ENCODE assay signal across 9 mouse cellular contexts in genomic region chr9:70654496-70654895, GRCm38 (mm10). TPM values are rescaled to one million over a fixed set of nuclear protein-coding genes. Genes with fewer than 3 reads are reported as not detected.
DNase-seq lines count a peak whose midpoint lies in the region; ATAC-seq and TF ChIP-seq lines count a peak whose summit lies in the region.
"Had no signal": no experiment of that assay in that cellular context is flagged by ENCODE, and none has a peak within 500 bp of the region (broad histone marks: within the 10 kb centered on the region; RNA-seq: fewer than 3 reads in every experiment).

No protein-coding gene starts in this region.

- no peak for TF ChIP-seq CTCF in CH12.LX (conservative IDR thresholded peaks at IDR 0.05 in 1 of 2, IDR thresholded peaks at IDR 0.05 in 1 of 2; ENCODE audit: low read depth in 2 of 2, low read length in 2 of 2)

- no peaks in the 10 kb centered on the region for H3K27me3 ChIP-seq in forebrain, embryonic 13.5 days
- H3K27me3 ChIP-seq in forebrain, embryonic 10.5 days (ENCODE audit: poor library complexity, severe bottlenecking), result no peaks in the 10 kb centered on the region
- no peaks in the 10 kb centered on the region for H3K27me3 ChIP-seq in CH12.LX (replicated peaks)
- no peaks in the 10 kb centered on the region for H3K27me3 ChIP-seq in forebrain, embryonic 15.5 days

- peak overlapping the region; percentile 40 for H3K4me2 ChIP-seq in forebrain, embryonic 13.5 days
- H3K4me2 ChIP-seq in CH12.LX (ENCODE audit: insufficient read depth, low read depth, poor library complexity, severe bottlenecking), result peak overlapping the region; percentile 37
- peak overlapping the region; percentile 70 for H3K4me2 ChIP-seq in forebrain, embryonic 15.5 days (replicated peaks)

- in situ Hi-C loops in CH12.LX (cut with MboI; ENCODE audit: low pct_ligation_motif_present, low pct_unique_long_range_greater_than_20kb, low sequenced_read_pairs), result no loop called here

- H3K9me3 ChIP-seq in forebrain, embryonic 13.5 days (replicated peaks), result no peaks in the 10 kb centered on the region
- H3K9me3 ChIP-seq in forebrain, embryonic 10.5 days, result no peaks in the 10 kb centered on the region
- no peaks in the 10 kb centered on the region for H3K9me3 ChIP-seq in CH12.LX (replicated peaks; ENCODE audit: low read length)
- H3K9me3 ChIP-seq in forebrain, embryonic 15.5 days, result no peaks in the 10 kb centered on the region

- no peak for TF ChIP-seq RAD21 in CH12.LX (IDR thresholded peaks at IDR 0.05; ENCODE audit: low read depth, low read length)

- DNase-seq in forebrain, embryonic 10.5 days (ENCODE audit: extremely low spot score, low spot score), result no peak
- no peak for DNase-seq in CH12.LX (ENCODE audit: extremely low read depth)
- DNase-seq in spleen, postnatal 14 days (ENCODE audit: low spot score in 2 of 2), result no peak
- no peak for DNase-seq in gastrocnemius, adult 8-10 months (ENCODE audit: low spot score in 2 of 2)
- DNase-seq in B cell, adult 2 months, result no peak

- H3K79me2 ChIP-seq in CH12.LX (replicated peaks; ENCODE audit: control insufficient read depth, extremely low read depth, insufficient read depth, poor library complexity, severe bottlenecking) (peaks cover 10% of the 10 kb centered on the region), macrophage (ENCODE audit: inconsistent target) (peaks cover 69% of the 10 kb centered on the region)

- H3K27ac ChIP-seq in forebrain, embryonic 13.5 days, result no peak overlapping the region
- H3K27ac ChIP-seq in forebrain, embryonic 10.5 days, result no peak overlapping the region
- H3K27ac ChIP-seq in CH12.LX (ENCODE audit: insufficient read depth, low read depth) (no peak overlapping the region), macrophage (peak overlapping the region; percentile 94)
- no peak overlapping the region for H3K27ac ChIP-seq in forebrain, embryonic 15.5 days (replicated peaks)

- no peak for ATAC-seq in forebrain, embryonic 13.5 days
- ATAC-seq in forebrain, embryonic 15.5 days (replicated peaks), result no peak

- no peak overlapping the region for H3K9ac ChIP-seq in forebrain, embryonic 13.5 days
- no peak overlapping the region for H3K9ac ChIP-seq in CH12.LX (ENCODE audit: insufficient read depth, low read depth)
- no peak overlapping the region for H3K9ac ChIP-seq in forebrain, embryonic 15.5 days (replicated peaks)

- no peak for TF ChIP-seq EP300 in CH12.LX (IDR thresholded peaks at IDR 0.05; ENCODE audit: low read length)

- no peak for TF ChIP-seq POLR2A in CH12.LX (IDR thresholded peaks at IDR 0.05; ENCODE audit: low read depth, low read length)

- WGBS in forebrain, embryonic 13.5 days, result 66% methylated on average over 4 of the region's 4 CpGs
- WGBS in forebrain, embryonic 10.5 days, result 79% methylated on average over 4 of the region's 4 CpGs
- 69% methylated on average over 4 of the region's 4 CpGs for WGBS in forebrain, embryonic 15.5 days
- WGBS in macrophage (ENCODE audit: missing documents), result 93% methylated on average over 4 of the region's 4 CpGs

- peak overlapping the region; percentile 12; the same call in 1 of the 2 replicates for H3K4me3 ChIP-seq in forebrain, embryonic 13.5 days
- no peak overlapping the region for H3K4me3 ChIP-seq in forebrain, embryonic 10.5 days
- H3K4me3 ChIP-seq in CH12.LX (replicated peaks in 1 of 3; ENCODE audit: low read depth in 2 of 3, low read length in 2 of 3, poor library complexity in 1 of 3) (peak overlapping the region in 1 of 3 experiments; percentile 9), macrophage (ENCODE audit: inconsistent target) (peak overlapping the region; percentile 82)
- H3K4me3 ChIP-seq in forebrain, embryonic 15.5 days, result peak overlapping the region; percentile 5; the same call in 1 of the 2 replicates

- dilution Hi-C loops in CH12.LX (cut with MboI; ENCODE audit: extremely low pct_ligation_motif_present, extremely low pct_unique_long_range_greater_than_20kb, low sequenced_read_pairs), result no loop called here

- no peaks in the 10 kb centered on the region for H3K36me3 ChIP-seq in forebrain, embryonic 13.5 days (ENCODE audit: poor library complexity, severe bottlenecking)
- no peaks in the 10 kb centered on the region for H3K36me3 ChIP-seq in forebrain, embryonic 10.5 days (replicated peaks)
- peaks cover 0 to 8% of the 10 kb centered on the region in 2 experiments for H3K36me3 ChIP-seq in CH12.LX (replicated peaks in 1 of 2; ENCODE audit: control insufficient read depth in 1 of 2, insufficient read depth in 1 of 2, low read length in 1 of 2)
- H3K36me3 ChIP-seq in forebrain, embryonic 15.5 days, result no peaks in the 10 kb centered on the region
- no peaks in the 10 kb centered on the region for H3K36me3 ChIP-seq in macrophage (ENCODE audit: inconsistent target)

- H3K4me1 ChIP-seq in forebrain, embryonic 13.5 days, result peaks cover 23% of the 10 kb centered on the region
- H3K4me1 ChIP-seq in forebrain, embryonic 10.5 days, result peaks cover 34% of the 10 kb centered on the region
- H3K4me1 ChIP-seq in CH12.LX (ENCODE audit: control insufficient read depth in 1 of 2, insufficient read depth in 2 of 2), result peaks cover 14 to 67% of the 10 kb centered on the region in 2 experiments
- peaks cover 33% of the 10 kb centered on the region for H3K4me1 ChIP-seq in forebrain, embryonic 15.5 days

TF ChIP-seq in CH12.LX, 34 proteins besides CTCF, POLR2A, EP300 and RAD21:
- TF ChIP-seq NELFE (IDR thresholded peaks at IDR 0.05; ENCODE audit: low read depth, low read length) (no peak), ZMIZ1 (IDR thresholded peaks at IDR 0.05; ENCODE audit: low read depth, low read length) (no peak), IRF4 (IDR thresholded peaks at IDR 0.05; ENCODE audit: low read depth, low read length) (no peak), ELF1 (IDR thresholded peaks at IDR 0.05; ENCODE audit: low read depth, low read length) (no peak), PAX5 (IDR thresholded peaks at IDR 0.05; ENCODE audit: low read length) (no peak), KAT2A (IDR thresholded peaks at IDR 0.05; ENCODE audit: insufficient replicate concordance, low read length) (no peak), NRF1 (IDR thresholded peaks at IDR 0.05; ENCODE audit: low read depth, low read length) (no peak), ETS1 (conservative IDR thresholded peaks at IDR 0.05; ENCODE audit: low read depth, low read length) (no peak), UBTF (IDR thresholded peaks at IDR 0.05; ENCODE audit: low read depth, low read length) (no peak), ZC3H11A (IDR thresholded peaks at IDR 0.05; ENCODE audit: low read depth, low read length) (no peak), CHD1 (IDR thresholded peaks at IDR 0.05; ENCODE audit: low read depth, low read length) (no peak), MAFK (IDR thresholded peaks at IDR 0.05; ENCODE audit: insufficient replicate concordance, low read length) (no peak), HCFC1 (IDR thresholded peaks at IDR 0.05; ENCODE audit: low read depth, low read length) (no peak), SIN3A (IDR thresholded peaks at IDR 0.05; ENCODE audit: low read length) (no peak)

RNA-seq across cellular contexts. Expression of gene Gm10642, which starts 1.6 kb away (rescaled TPM):
- 0.11 and 0.15 TPM in 2 replicates for polyA plus RNA-seq in forebrain, embryonic 13.5 days (2015; fragmentation: Nextera tagmentation; extraction: Ambion mirVana)
- 0.30 TPM in 1 of 2 replicates, not detected in the other for polyA plus RNA-seq in forebrain, embryonic 10.5 days (2016; fragmentation: Nextera tagmentation; extraction: Ambion mirVana)
- 1.5 and 2.1 TPM in 2 replicates for total RNA-seq in CH12.LX (2012; rRNA removed)
- total RNA-seq in CH12.LX (2014; rRNA removed), result 0.13 TPM in 1 of 2 replicates, not detected in the other
- not detected in 2 replicates for polyA plus RNA-seq in CH12.LX (2012; ENCODE audit: insufficient read length, low read depth)
- polyA plus RNA-seq in forebrain, embryonic 15.5 days (2015; fragmentation: Nextera tagmentation; extraction: Ambion mirVana), result 0.24 and 0.28 TPM in 2 replicates
- 1 to 10 TPM in 13 of 26 experiments, under 1 TPM in 7, not detected in 6; 0.37 to 7.1 (median 1.4) TPM for total RNA-seq in macrophage (2018; cell fraction: chromatin; rRNA removed)
- total RNA-seq in macrophage (2018; cell fraction: cytosol; rRNA removed), result 1 to 10 TPM in 21 of 26 experiments, under 1 TPM in 5; 0.85 to 3.6 (median 1.5) TPM
- 1 to 10 TPM in 20 of 26 experiments, under 1 TPM in 6; 0.51 to 8.2 (median 1.9) TPM for total RNA-seq in macrophage (2018; cell fraction: nucleus; rRNA removed)
- 0.23 to 2.5 TPM (median 0.62 TPM) in 3 replicates for polyA plus RNA-seq in macrophage (2018)
- under 1 TPM in 3 of 4 experiments, not detected in 1; 0.15 to 0.19 (median 0.18) TPM for total RNA-seq in gastrocnemius, adult 8-10 months (2022)
- total RNA-seq: hematopoietic stem cell, adult 5-6 weeks had no signal

RNA-seq across cellular contexts. Expression of gene Mindy2, which starts 2.5 kb away (rescaled TPM):
- 10.2 and 10.9 TPM in 2 replicates for polyA plus RNA-seq in forebrain, embryonic 13.5 days (2015; fragmentation: Nextera tagmentation; extraction: Ambion mirVana)
- 3.7 and 4.2 TPM in 2 replicates for polyA plus RNA-seq in forebrain, embryonic 10.5 days (2016; fragmentation: Nextera tagmentation; extraction: Ambion mirVana)
- total RNA-seq in CH12.LX (2012; rRNA removed), result 5.3 and 7.0 TPM in 2 replicates
- 9.9 and 10.0 TPM in 2 replicates for total RNA-seq in CH12.LX (2014; rRNA removed)
- polyA plus RNA-seq in CH12.LX (2012; ENCODE audit: insufficient read length, low read depth), result 5.9 and 6.8 TPM in 2 replicates
- 16.6 and 19.4 TPM in 2 replicates for polyA plus RNA-seq in forebrain, embryonic 15.5 days (2015; fragmentation: Nextera tagmentation; extraction: Ambion mirVana)
- total RNA-seq in macrophage (2018; cell fraction: chromatin; rRNA removed), result 100 to 1,000 TPM in 1 of 26 experiments, 10 to 100 TPM in 22, 1 to 10 TPM in 3; 9.0 to 105 (median 53.3) TPM
- 10 to 100 TPM; 18.9 to 57.4 (median 39.0) TPM for total RNA-seq in macrophage (2018; cell fraction: cytosol; rRNA removed)
- 100 to 1,000 TPM in 3 of 26 experiments, 10 to 100 TPM in 23; 21.4 to 114 (median 52.0) TPM for total RNA-seq in macrophage (2018; cell fraction: nucleus; rRNA removed)
- 20.6 to 29.2 TPM (median 25.6 TPM) in 3 replicates for polyA plus RNA-seq in macrophage (2018)
- total RNA-seq in gastrocnemius, adult 8-10 months (2022), result 10 to 100 TPM; 13.2 to 17.6 (median 13.6) TPM

RNA-seq across cellular contexts. Expression of gene Adam10, which starts 24.3 kb away (rescaled TPM):
- 60.8 and 61.6 TPM in 2 replicates for polyA plus RNA-seq in forebrain, embryonic 13.5 days (2015; fragmentation: Nextera tagmentation; extraction: Ambion mirVana)
- polyA plus RNA-seq in forebrain, embryonic 10.5 days (2016; fragmentation: Nextera tagmentation; extraction: Ambion mirVana), result 60.6 and 63.5 TPM in 2 replicates
- total RNA-seq in CH12.LX (2012; rRNA removed), result 9.3 and 9.6 TPM in 2 replicates
- total RNA-seq in CH12.LX (2014; rRNA removed), result 17.7 and 17.8 TPM in 2 replicates
- 26.3 and 28.9 TPM in 2 replicates for polyA plus RNA-seq in CH12.LX (2012; ENCODE audit: insufficient read length, low read depth)
- 61.3 and 63.7 TPM in 2 replicates for polyA plus RNA-seq in forebrain, embryonic 15.5 days (2015; fragmentation: Nextera tagmentation; extraction: Ambion mirVana)
- 10 to 100 TPM; 10.4 to 57.2 (median 44.2) TPM for total RNA-seq in macrophage (2018; cell fraction: chromatin; rRNA removed)
- total RNA-seq in macrophage (2018; cell fraction: cytosol; rRNA removed), result 100 to 1,000 TPM in 1 of 26 experiments, 10 to 100 TPM in 25; 46.5 to 110 (median 72.3) TPM
- total RNA-seq in macrophage (2018; cell fraction: nucleus; rRNA removed), result 100 to 1,000 TPM in 6 of 26 experiments, 10 to 100 TPM in 20; 29.5 to 135 (median 77.4) TPM
- 68.2 to 97.6 TPM (median 76.3 TPM) in 3 replicates for polyA plus RNA-seq in macrophage (2018)
- total RNA-seq in gastrocnemius, adult 8-10 months (2022), result 10 to 100 TPM; 13.1 to 17.4 (median 16.1) TPM
